Mouse (Mus musculus): ENCODE data around the gene Coa5.

DNA sequence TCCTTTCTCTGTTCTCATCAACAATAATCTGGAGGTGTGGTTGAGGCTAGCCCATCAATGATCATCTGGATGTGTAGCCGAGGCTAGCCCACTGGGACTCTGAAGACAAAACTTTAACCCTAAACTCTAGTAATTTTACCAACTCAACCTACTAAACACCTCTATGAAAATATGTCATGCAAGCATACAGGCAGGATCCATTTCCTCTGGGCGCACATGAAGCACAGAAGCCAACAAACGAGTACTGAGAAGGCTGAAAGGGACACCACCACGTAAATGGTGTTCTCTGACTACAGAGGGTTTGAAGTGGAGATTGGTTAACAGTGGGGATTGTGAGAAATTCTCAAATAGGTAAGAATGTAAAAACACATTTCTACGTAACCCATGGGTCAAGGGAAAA, 47.3 kb upstream of the Coa5 start:
- TF ChIP-seq CTCF (IDR thresholded peaks at IDR 0.05; ENCODE audit: low read depth, low read length) (no peak), POLR2A (IDR thresholded peaks at IDR 0.05; ENCODE audit: borderline replicate concordance, low read depth, low read length) (no peak)
